Mouse (Mus musculus) midbrain, embryonic 16.5 days (tissue): ENCODE results near the gene Mast2. TPM values are rescaled to one million over a fixed set of nuclear protein-coding genes. Genes with fewer than 3 reads are reported as not detected.

Experiments used
- ATAC-seq: fragments of 200-750 bp; cut with Nextera tagmentation; 2 replicates; pipeline ENCODE4 v1.8.0; 2017; ENCODE audit warnings: moderate TSS enrichment
- H3K27ac ChIP-seq: fragments of 300-500 bp; sonication (generic); 2 replicates; pipeline ENCODE4 v1.5.1; 2014; ENCODE audit warnings: mild to moderate bottlenecking, low read length, mixed read lengths
- H3K27me3 ChIP-seq: fragments of 300-500 bp; sonication (generic); 2 replicates; pipeline ENCODE4 v1.6.1; 2014; ENCODE audit warnings: low read depth, low read length, mixed read lengths; ENCODE audit not compliant: control insufficient read depth, insufficient read depth
- H3K36me3 ChIP-seq: fragments of 300-500 bp; sonication (generic); 2 replicates; pipeline ENCODE4 v1.6.1; 2014; ENCODE audit warnings: mild to moderate bottlenecking, low read length, moderate library complexity, mixed read lengths; ENCODE audit not compliant: control insufficient read depth, insufficient read depth
- H3K4me1 ChIP-seq: fragments of 300-500 bp; sonication (generic); 2 replicates; pipeline ENCODE4 v1.6.1; 2014; ENCODE audit warnings: mild to moderate bottlenecking, low read length, mixed read lengths; ENCODE audit not compliant: control insufficient read depth, insufficient read depth
- H3K4me2 ChIP-seq: fragments of 300-500 bp; sonication (generic); 2 replicates; pipeline ENCODE4 v1.6.1; 2014; ENCODE audit warnings: mild to moderate bottlenecking, low read length, mixed read lengths
- H3K4me3 ChIP-seq: fragments of 300-500 bp; sonication (generic); 2 replicates; pipeline ENCODE4 v1.5.1; 2014; ENCODE audit warnings: low read depth, mild to moderate bottlenecking, low read length, moderate library complexity, mixed read lengths
- H3K9ac ChIP-seq: fragments of 300-500 bp; sonication (generic); 2 replicates; pipeline ENCODE4 v1.6.1; 2014; ENCODE audit warnings: low read depth, low read length, mixed read lengths
- H3K9me3 ChIP-seq: fragments of 300-500 bp; sonication (generic); replicated peaks from 2 replicates; pipeline ENCODE4 v1.6.1; 2014; ENCODE audit warnings: mild to moderate bottlenecking, low read length, mixed read lengths; ENCODE audit not compliant: control insufficient read depth, poor library complexity, severe bottlenecking
- WGBS: fragments of 180-500 bp; shearing (Covaris S2); extraction: QIAGEN DNeasy Blood & Tissue Kit; methylation state at CpG from one replicate; pipeline ENCODE4 v1.1.7; 2014; 5-methylcytosine and 5-hydroxymethylcytosine counted together
- polyA plus RNA-seq: library from polyadenylated mRNA; unstranded; fragments of >200 nt; fragmentation: Nextera tagmentation; extraction: Ambion mirVana; gene quantifications from 2 replicates; pipeline ENCODE4 v1.2.1, GENCODE M21; 2015

The Mast2 gene
- polyA plus RNA-seq, 1 experiment from 2014 or later = 47.2 TPM

GRCm38 (mm10) chr4:116329256-116329655 lies 134.7 kb downstream of the Mast2 start:
- 97% methylated on average over 3 of the region's 3 CpGs for WGBS
- Histone ChIP-seq H3K4me2 (no peak overlapping the region), H3K9ac (no peak overlapping the region), H3K9me3 (no peaks in the 10 kb centered on the region), H3K27ac (no peak overlapping the region), H3K36me3 (peaks cover 34% of the 10 kb centered on the region), H3K4me1 (no peaks in the 10 kb centered on the region), H3K4me3 (no peak overlapping the region), H3K27me3 (no peaks in the 10 kb centered on the region)
- no peak for ATAC-seq

- Histone ChIP-seq H3K4me2 (no peak overlapping the region), H3K9me3 (no peaks in the 10 kb centered on the region), H3K27me3 (no peaks in the 10 kb centered on the region), H3K27ac (no peak overlapping the region), H3K4me3 (no peak overlapping the region), H3K4me1 (no peaks in the 10 kb centered on the region), H3K36me3 (peaks cover 60% of the 10 kb centered on the region), H3K9ac (no peak overlapping the region)
- 93% methylated on average over 6 of the region's 6 CpGs for WGBS
- no peak for ATAC-seq
These were observed 141.9 kb downstream of the Mast2 start for GRCm38 (mm10) chr4:116322127-116322526.

- Histone ChIP-seq H3K27me3 (no peaks in the 10 kb centered on the region), H3K36me3 (peaks cover 48% of the 10 kb centered on the region), H3K4me1 (no peaks in the 10 kb centered on the region), H3K4me3 (no peak overlapping the region), H3K9ac (no peak overlapping the region), H3K9me3 (no peaks in the 10 kb centered on the region), H3K27ac (no peak overlapping the region), H3K4me2 (no peak overlapping the region)
- 94% methylated on average over 4 of the region's 4 CpGs for WGBS
- no peak for ATAC-seq
These were observed 146.4 kb downstream of the Mast2 start for GRCm38 (mm10) chr4:116317575-116317974.

- no peaks in the 10 kb centered on the region for H3K4me1 ChIP-seq
- WGBS = 22% methylated on average over 1 of the region's 1 CpGs
- H3K27me3 ChIP-seq = no peaks in the 10 kb centered on the region
These were observed 159.4 kb downstream of the Mast2 start for GRCm38 (mm10) chr4:116304551-116304950.

GRCm38 (mm10) chr4:116300878-116301355 lies 163.1 kb downstream of the Mast2 start:
- WGBS = 68% methylated on average over 4 of the region's 4 CpGs
- Histone ChIP-seq H3K4me1 (no peaks in the 10 kb centered on the region), H3K9me3 (no peaks in the 10 kb centered on the region), H3K4me3 (no peak overlapping the region), H3K9ac (no peak overlapping the region), H3K36me3 (peaks cover 22% of the 10 kb centered on the region), H3K4me2 (no peak overlapping the region), H3K27me3 (no peaks in the 10 kb centered on the region), H3K27ac (no peak overlapping the region)
- ATAC-seq = no peak

More at GRCm38 (mm10) chr4:116304551-116304950, 159.4 kb downstream of the Mast2 start:
- ATAC-seq = no peak
- Histone ChIP-seq H3K4me2 (no peak overlapping the region), H3K9me3 (no peaks in the 10 kb centered on the region), H3K9ac (no peak overlapping the region), H3K36me3 (peaks cover 45% of the 10 kb centered on the region), H3K4me3 (no peak overlapping the region), H3K27ac (no peak overlapping the region)

- 93% methylated on average over 12 of the region's 12 CpGs for WGBS
These were observed 170.7 kb downstream of the Mast2 start for GRCm38 (mm10) chr4:116293296-116293695.

GRCm38 (mm10) chr4:116291561-116291960 lies 172.4 kb downstream of the Mast2 start:
- Histone ChIP-seq H3K36me3 (peaks cover 50% of the 10 kb centered on the region), H3K27me3 (no peaks in the 10 kb centered on the region), H3K27ac (no peak overlapping the region), H3K9me3 (no peaks in the 10 kb centered on the region), H3K9ac (no peak overlapping the region), H3K4me2 (no peak overlapping the region), H3K4me3 (no peak overlapping the region), H3K4me1 (no peaks in the 10 kb centered on the region)
- 86% methylated on average over 6 of the region's 6 CpGs for WGBS
- no peak for ATAC-seq

More at GRCm38 (mm10) chr4:116293296-116293695, 170.7 kb downstream of the Mast2 start:
- H3K27me3 ChIP-seq = no peaks in the 10 kb centered on the region
- H3K9me3 ChIP-seq = no peaks in the 10 kb centered on the region
- no peak overlapping the region for H3K4me3 ChIP-seq
- ATAC-seq = no peak
- no peak overlapping the region for H3K9ac ChIP-seq
- H3K36me3 ChIP-seq = peaks cover 43% of the 10 kb centered on the region
- no peak overlapping the region for H3K27ac ChIP-seq
- H3K4me1 ChIP-seq = no peaks in the 10 kb centered on the region
- H3K4me2 ChIP-seq = no peak overlapping the region

GRCm38 (mm10) chr4:116282211-116282610 lies 181.8 kb downstream of the Mast2 start:
- Histone ChIP-seq H3K4me1 (no peaks in the 10 kb centered on the region), H3K36me3 (peaks cover 15% of the 10 kb centered on the region; the same call in 1 of the 2 replicates), H3K27ac (no peak overlapping the region), H3K9ac (no peak overlapping the region), H3K27me3 (no peaks in the 10 kb centered on the region), H3K4me2 (no peak overlapping the region), H3K9me3 (no peaks in the 10 kb centered on the region), H3K4me3 (no peak overlapping the region)
- no peak for ATAC-seq
- WGBS = 79% methylated on average over 2 of the region's 2 CpGs

- H3K9me3 ChIP-seq = no peaks in the 10 kb centered on the region
- no peak overlapping the region for H3K4me3 ChIP-seq
- peaks cover 18% of the 10 kb centered on the region for H3K36me3 ChIP-seq
- H3K9ac ChIP-seq = no peak overlapping the region
- no peak overlapping the region for H3K27ac ChIP-seq
- ATAC-seq = no peak
- WGBS = 98% methylated on average over 6 of the region's 6 CpGs
- H3K4me2 ChIP-seq = no peak overlapping the region
- H3K4me1 ChIP-seq = no peaks in the 10 kb centered on the region
- no peaks in the 10 kb centered on the region for H3K27me3 ChIP-seq
These were observed 195.8 kb downstream of the Mast2 start for GRCm38 (mm10) chr4:116268220-116268619.
